Mouse (Mus musculus) liver, postnatal 0 days (tissue): Measurements from ENCODE around the gene Shroom3.

ENCODE experiments used
- CTCF ChIP-seq: sonication (generic); IDR thresholded peaks from 2 replicates; pipeline ENCODE4 v1.5.1; 2016; ENCODE audit warnings: antibody characterized with exemption, low read depth
- EP300 ChIP-seq: IDR thresholded peaks from 2 replicates; pipeline ENCODE4 v1.6.1; 2016; ENCODE audit warnings: antibody characterized with exemption, low read depth, mild to moderate bottlenecking

DNA sequence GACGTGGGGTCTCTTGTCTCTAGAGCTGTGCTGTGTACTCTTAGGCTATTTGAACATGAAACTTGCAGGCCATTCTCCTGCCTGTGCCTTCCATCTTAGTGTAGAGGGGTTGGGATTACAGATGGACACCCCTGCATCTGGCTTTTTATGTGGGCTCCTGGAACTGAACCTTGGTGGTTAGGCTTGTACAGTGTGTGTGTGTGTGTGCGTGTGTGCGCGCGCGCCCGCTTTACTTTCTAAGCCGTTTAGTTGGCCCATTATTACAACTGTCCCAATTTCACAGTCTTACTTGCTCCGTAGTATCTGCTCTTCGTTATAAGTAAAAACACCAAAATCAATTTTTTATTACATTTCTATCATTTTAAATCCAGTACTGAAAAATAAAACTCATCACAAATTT lies 1.4 kb upstream of the Shroom3 start:
- TF ChIP-seq CTCF (no peak), EP300 (no peak)
